Mouse (Mus musculus): ENCODE measurements at regions not wholly inside any gene's neighbourhood (a gene's known extent, or its start where the extent isn't known, plus 50 kb on each side); places are given as distances from the start of the nearest gene placed in this dataset.

- no peaks in the 10 kb centered on the region for H3K9me3 ChIP-seq
- no peaks in the 10 kb centered on the region for H3K27me3 ChIP-seq
- no peak for ATAC-seq (ENCODE audit: low FRiP score)
- peaks cover 7% of the 10 kb centered on the region for H3K4me1 ChIP-seq (replicated peaks)
- no peak overlapping the region for H3K4me3 ChIP-seq
- H3K27ac ChIP-seq = no peak overlapping the region
- H3K9ac ChIP-seq = no peak overlapping the region
- no peak overlapping the region for H3K4me2 ChIP-seq
- H3K36me3 ChIP-seq = no peaks in the 10 kb centered on the region
Observed at GRCm38 (mm10) chr3:70496431-70496830, 489.0 kb downstream of the Otol1 start.

- Histone ChIP-seq H3K4me2 (no peak overlapping the region), H3K36me3 (no peaks in the 10 kb centered on the region), H3K4me3 (no peak overlapping the region), H3K27me3 (no peaks in the 10 kb centered on the region), H3K9ac (no peak overlapping the region), H3K4me1 (replicated peaks) (peaks cover 7% of the 10 kb centered on the region), H3K27ac (no peak overlapping the region), H3K9me3 (no peaks in the 10 kb centered on the region)
- ATAC-seq (ENCODE audit: low FRiP score) = no peak
- WGBS = 81% methylated on average over 5 of the region's 5 CpGs
Observed at GRCm38 (mm10) chr3:70500245-70500858, 492.9 kb downstream of the Otol1 start.

GRCm38 (mm10) chr3:70500991-70501961 lies 493.9 kb downstream of the Otol1 start:
- ATAC-seq (ENCODE audit: low FRiP score) = peak; percentile 32; the same call in 1 of the 2 replicates
- Histone ChIP-seq H3K4me1 (replicated peaks) (peaks cover 7% of the 10 kb centered on the region), H3K9me3 (no peaks in the 10 kb centered on the region), H3K4me2 (no peak overlapping the region), H3K9ac (no peak overlapping the region), H3K27me3 (no peaks in the 10 kb centered on the region), H3K4me3 (no peak overlapping the region), H3K27ac (peak overlapping the region; percentile 35), H3K36me3 (no peaks in the 10 kb centered on the region)
- 56% methylated on average over 9 of the region's 9 CpGs for WGBS

- Histone ChIP-seq H3K36me3 (no peaks in the 10 kb centered on the region), H3K27me3 (no peaks in the 10 kb centered on the region), H3K4me2 (no peak overlapping the region), H3K9ac (no peak overlapping the region), H3K4me3 (no peak overlapping the region), H3K4me1 (replicated peaks) (no peaks in the 10 kb centered on the region), H3K27ac (no peak overlapping the region), H3K9me3 (no peaks in the 10 kb centered on the region)
- no peak for ATAC-seq (ENCODE audit: low FRiP score)
- WGBS = 96% methylated on average over 2 of the region's 2 CpGs
Observed at GRCm38 (mm10) chr3:70533593-70534321, 526.3 kb downstream of the Otol1 start.

GRCm38 (mm10) chr3:70535084-70535483 lies 527.7 kb downstream of the Otol1 start:
- H3K4me3 ChIP-seq = no peak overlapping the region
- no peak overlapping the region for H3K4me2 ChIP-seq
- no peak for ATAC-seq (ENCODE audit: low FRiP score)
- H3K36me3 ChIP-seq = no peaks in the 10 kb centered on the region
- H3K27me3 ChIP-seq = no peaks in the 10 kb centered on the region
- no peaks in the 10 kb centered on the region for H3K9me3 ChIP-seq
- H3K4me1 ChIP-seq (replicated peaks) = no peaks in the 10 kb centered on the region
- WGBS = 83% methylated on average over 2 of the region's 2 CpGs
- no peak overlapping the region for H3K27ac ChIP-seq
- H3K9ac ChIP-seq = no peak overlapping the region

- Histone ChIP-seq H3K9me3 (no peaks in the 10 kb centered on the region), H3K9ac (no peak overlapping the region), H3K27me3 (no peaks in the 10 kb centered on the region), H3K27ac (no peak overlapping the region), H3K4me2 (no peak overlapping the region), H3K36me3 (no peaks in the 10 kb centered on the region), H3K4me1 (replicated peaks) (no peaks in the 10 kb centered on the region), H3K4me3 (no peak overlapping the region)
- no peak for ATAC-seq (ENCODE audit: low FRiP score)
- WGBS = 77% methylated on average over 1 of the region's 1 CpGs
Observed at GRCm38 (mm10) chr3:70543911-70544310, 536.5 kb downstream of the Otol1 start.

- Histone ChIP-seq H3K4me1 (replicated peaks) (no peaks in the 10 kb centered on the region), H3K4me2 (no peak overlapping the region), H3K27ac (no peak overlapping the region), H3K9me3 (no peaks in the 10 kb centered on the region), H3K9ac (no peak overlapping the region), H3K4me3 (no peak overlapping the region), H3K36me3 (no peaks in the 10 kb centered on the region), H3K27me3 (no peaks in the 10 kb centered on the region)
- no peak for ATAC-seq (ENCODE audit: low FRiP score)
- 86% methylated on average over 4 of the region's 4 CpGs for WGBS
Observed at GRCm38 (mm10) chr3:70557821-70558220, 550.4 kb downstream of the Otol1 start.

- H3K4me3 ChIP-seq = no peak overlapping the region
- H3K4me1 ChIP-seq (replicated peaks) = no peaks in the 10 kb centered on the region
- H3K9me3 ChIP-seq = no peaks in the 10 kb centered on the region
- H3K9ac ChIP-seq = no peak overlapping the region
- WGBS = 89% methylated on average over 3 of the region's 3 CpGs
- no peaks in the 10 kb centered on the region for H3K36me3 ChIP-seq
- no peaks in the 10 kb centered on the region for H3K27me3 ChIP-seq
- H3K27ac ChIP-seq = no peak overlapping the region
- H3K4me2 ChIP-seq = no peak overlapping the region
- ATAC-seq (ENCODE audit: low FRiP score) = no peak
Observed at GRCm38 (mm10) chr3:70566140-70566857, 558.9 kb downstream of the Otol1 start.

GRCm38 (mm10) chr3:70594785-70595184 lies 587.4 kb downstream of the Otol1 start:
- Histone ChIP-seq H3K4me1 (replicated peaks) (no peaks in the 10 kb centered on the region), H3K27me3 (no peaks in the 10 kb centered on the region), H3K36me3 (no peaks in the 10 kb centered on the region), H3K4me3 (no peak overlapping the region), H3K4me2 (no peak overlapping the region), H3K9ac (no peak overlapping the region), H3K9me3 (no peaks in the 10 kb centered on the region), H3K27ac (no peak overlapping the region)
- WGBS = 49% methylated on average over 4 of the region's 4 CpGs
- no peak for ATAC-seq (ENCODE audit: low FRiP score)

All from hindbrain, embryonic 13.5 days (tissue).